Mouse (Mus musculus): ENCODE data around the gene Dock2. TPM values are rescaled to one million over a fixed set of nuclear protein-coding genes. Genes with fewer than 3 reads are reported as not detected.

Dock2 gene
- total and polyA plus RNA-seq, 2 experiments from 2014 or later: 0.57 to 1.6 TPM

GRCm38 (mm10) chr11:34349453-34350056 lies 434.1 kb downstream of the Dock2 start:
- DNase-seq (ENCODE audit: low spot score) (no peak), ATAC-seq (ENCODE audit: low FRiP score) (no peak)
- Histone ChIP-seq H3K4me2 (ENCODE audit: low read depth, low read length, poor library complexity, severe bottlenecking) (no peak overlapping the region), H3K27me3 (ENCODE audit: insufficient read depth, low read length) (no peaks in the 10 kb centered on the region), H3K27ac (ENCODE audit: low read depth, low read length) (no peak overlapping the region), H3K4me1 (ENCODE audit: insufficient read depth, low read length) (peaks cover 2% of the 10 kb centered on the region), H3K36me3 (ENCODE audit: insufficient read depth, low read length) (no peaks in the 10 kb centered on the region), H3K9me3 (ENCODE audit: low read length) (no peaks in the 10 kb centered on the region), H3K4me3 (ENCODE audit: low read depth, low read length) (no peak overlapping the region), H3K9ac (replicated peaks; ENCODE audit: low read length, poor library complexity, severe bottlenecking) (no peak overlapping the region)
- 76% methylated on average over 10 of the region's 10 CpGs for WGBS
- no peak for TF ChIP-seq CTCF (IDR thresholded peaks at IDR 0.05)

GRCm38 (mm10) chr11:34348287-34348918 lies 435.3 kb downstream of the Dock2 start:
- H3K27ac ChIP-seq (ENCODE audit: low read depth, low read length): no peak overlapping the region
- peak; percentile 88 for DNase-seq (ENCODE audit: low spot score)

GRCm38 (mm10) chr11:34344310-34344709 lies 439.4 kb downstream of the Dock2 start:
- Histone ChIP-seq H3K9me3 (ENCODE audit: low read length) (no peaks in the 10 kb centered on the region), H3K4me1 (ENCODE audit: insufficient read depth, low read length) (peaks cover 12% of the 10 kb centered on the region), H3K4me2 (ENCODE audit: low read depth, low read length, poor library complexity, severe bottlenecking) (no peak overlapping the region), H3K4me3 (ENCODE audit: low read depth, low read length) (no peak overlapping the region), H3K9ac (replicated peaks; ENCODE audit: low read length, poor library complexity, severe bottlenecking) (no peak overlapping the region), H3K27ac (ENCODE audit: low read depth, low read length) (no peak overlapping the region; the same call in 1 of the 2 replicates), H3K27me3 (ENCODE audit: insufficient read depth, low read length) (no peaks in the 10 kb centered on the region), H3K36me3 (ENCODE audit: insufficient read depth, low read length) (no peaks in the 10 kb centered on the region)
- TF ChIP-seq CTCF (IDR thresholded peaks at IDR 0.05): no peak
- ATAC-seq (ENCODE audit: low FRiP score): peak; percentile 45; the same call in 1 of the 2 replicates
- 31% methylated on average over 5 of the region's 5 CpGs for WGBS
- DNase-seq (ENCODE audit: low spot score): no peak

More at GRCm38 (mm10) chr11:34348287-34348918, 435.3 kb downstream of the Dock2 start:
- Histone ChIP-seq H3K36me3 (ENCODE audit: insufficient read depth, low read length) (no peaks in the 10 kb centered on the region), H3K4me1 (ENCODE audit: insufficient read depth, low read length) (peaks cover 7% of the 10 kb centered on the region), H3K27me3 (ENCODE audit: insufficient read depth, low read length) (no peaks in the 10 kb centered on the region), H3K4me3 (ENCODE audit: low read depth, low read length) (no peak overlapping the region), H3K9me3 (ENCODE audit: low read length) (no peaks in the 10 kb centered on the region), H3K4me2 (ENCODE audit: low read depth, low read length, poor library complexity, severe bottlenecking) (no peak overlapping the region), H3K9ac (replicated peaks; ENCODE audit: low read length, poor library complexity, severe bottlenecking) (no peak overlapping the region)
- peak; percentile 74; the same call in 1 of the 2 replicates for ATAC-seq (ENCODE audit: low FRiP score)
- TF ChIP-seq CTCF (IDR thresholded peaks at IDR 0.05): no peak
- 31% methylated on average over 4 of the region's 4 CpGs for WGBS

- Histone ChIP-seq H3K27me3 (ENCODE audit: insufficient read depth, low read length) (no peaks in the 10 kb centered on the region), H3K27ac (ENCODE audit: low read depth, low read length) (no peak overlapping the region; the same call in 1 of the 2 replicates), H3K36me3 (ENCODE audit: insufficient read depth, low read length) (no peaks in the 10 kb centered on the region), H3K9me3 (ENCODE audit: low read length) (no peaks in the 10 kb centered on the region), H3K9ac (replicated peaks; ENCODE audit: low read length, poor library complexity, severe bottlenecking) (no peak overlapping the region), H3K4me2 (ENCODE audit: low read depth, low read length, poor library complexity, severe bottlenecking) (no peak overlapping the region), H3K4me3 (ENCODE audit: low read depth, low read length) (no peak overlapping the region), H3K4me1 (ENCODE audit: insufficient read depth, low read length) (peaks cover 12% of the 10 kb centered on the region; the same call in 1 of the 2 replicates)
- ATAC-seq (ENCODE audit: low FRiP score) (no peak), DNase-seq (ENCODE audit: low spot score) (no peak)
- TF ChIP-seq CTCF (IDR thresholded peaks at IDR 0.05): no peak
- WGBS: 56% methylated on average over 4 of the region's 4 CpGs
Observed at GRCm38 (mm10) chr11:34343742-34344307, 439.9 kb downstream of the Dock2 start.

GRCm38 (mm10) chr11:34339693-34340092 lies 444.0 kb downstream of the Dock2 start:
- no peak for ATAC-seq (ENCODE audit: low FRiP score)
- peaks cover 11% of the 10 kb centered on the region; the same call in 1 of the 2 replicates for H3K4me1 ChIP-seq (ENCODE audit: insufficient read depth, low read length)
- 78% methylated on average over 5 of the region's 5 CpGs for WGBS

GRCm38 (mm10) chr11:34337907-34338306 lies 445.8 kb downstream of the Dock2 start:
- Histone ChIP-seq H3K27me3 (ENCODE audit: insufficient read depth, low read length) (no peaks in the 10 kb centered on the region), H3K4me1 (ENCODE audit: insufficient read depth, low read length) (peaks cover 4% of the 10 kb centered on the region; the same call in 1 of the 2 replicates), H3K36me3 (ENCODE audit: insufficient read depth, low read length) (no peaks in the 10 kb centered on the region), H3K9ac (replicated peaks; ENCODE audit: low read length, poor library complexity, severe bottlenecking) (no peak overlapping the region), H3K27ac (ENCODE audit: low read depth, low read length) (no peak overlapping the region), H3K4me3 (ENCODE audit: low read depth, low read length) (no peak overlapping the region), H3K9me3 (ENCODE audit: low read length) (no peaks in the 10 kb centered on the region), H3K4me2 (ENCODE audit: low read depth, low read length, poor library complexity, severe bottlenecking) (no peak overlapping the region)
- ATAC-seq (ENCODE audit: low FRiP score): no peak
- DNase-seq (ENCODE audit: low spot score): no peak
- WGBS: 72% methylated on average over 1 of the region's 1 CpGs
- TF ChIP-seq CTCF (IDR thresholded peaks at IDR 0.05): peak; percentile 57

More at GRCm38 (mm10) chr11:34339693-34340092, 444.0 kb downstream of the Dock2 start:
- Histone ChIP-seq H3K27ac (ENCODE audit: low read depth, low read length) (no peak overlapping the region), H3K4me3 (ENCODE audit: low read depth, low read length) (no peak overlapping the region), H3K27me3 (ENCODE audit: insufficient read depth, low read length) (no peaks in the 10 kb centered on the region), H3K9me3 (ENCODE audit: low read length) (no peaks in the 10 kb centered on the region), H3K4me2 (ENCODE audit: low read depth, low read length, poor library complexity, severe bottlenecking) (no peak overlapping the region), H3K36me3 (ENCODE audit: insufficient read depth, low read length) (no peaks in the 10 kb centered on the region), H3K9ac (replicated peaks; ENCODE audit: low read length, poor library complexity, severe bottlenecking) (no peak overlapping the region)
- no peak for TF ChIP-seq CTCF (IDR thresholded peaks at IDR 0.05)
- no peak for DNase-seq (ENCODE audit: low spot score)

Measured in midbrain, postnatal 0 days (tissue).